Mouse (Mus musculus) thymus, postnatal 0 days (tissue): Measurements from ENCODE around the gene Mul1. TPM values are rescaled to one million over a fixed set of nuclear protein-coding genes. Genes with fewer than 3 reads are reported as not detected.
A peak's percentile ranks its signal among the peaks of the same experiment; 100 is the strongest.
"Not testable (repeated sequence)": the region's sequence is repeated elsewhere in the genome, so short reads cannot be mapped to it uniquely, and the experiment has no call there.

Experiments
- DNase-seq: peaks from one replicate; pipeline ENCODE4 v3.0.0-alpha.2; 2015; ENCODE audit warnings: low spot score
- polyA plus RNA-seq: library from polyadenylated mRNA; unstranded; fragments of >200 nt; fragmentation: Nextera tagmentation; extraction: Ambion mirVana; gene quantifications from 2 replicates; pipeline ENCODE4 v1.2.1, GENCODE M21; 2015

Gene Mul1
- polyA plus RNA-seq: 13.7 and 17.7 TPM in 2 replicates

DNA sequence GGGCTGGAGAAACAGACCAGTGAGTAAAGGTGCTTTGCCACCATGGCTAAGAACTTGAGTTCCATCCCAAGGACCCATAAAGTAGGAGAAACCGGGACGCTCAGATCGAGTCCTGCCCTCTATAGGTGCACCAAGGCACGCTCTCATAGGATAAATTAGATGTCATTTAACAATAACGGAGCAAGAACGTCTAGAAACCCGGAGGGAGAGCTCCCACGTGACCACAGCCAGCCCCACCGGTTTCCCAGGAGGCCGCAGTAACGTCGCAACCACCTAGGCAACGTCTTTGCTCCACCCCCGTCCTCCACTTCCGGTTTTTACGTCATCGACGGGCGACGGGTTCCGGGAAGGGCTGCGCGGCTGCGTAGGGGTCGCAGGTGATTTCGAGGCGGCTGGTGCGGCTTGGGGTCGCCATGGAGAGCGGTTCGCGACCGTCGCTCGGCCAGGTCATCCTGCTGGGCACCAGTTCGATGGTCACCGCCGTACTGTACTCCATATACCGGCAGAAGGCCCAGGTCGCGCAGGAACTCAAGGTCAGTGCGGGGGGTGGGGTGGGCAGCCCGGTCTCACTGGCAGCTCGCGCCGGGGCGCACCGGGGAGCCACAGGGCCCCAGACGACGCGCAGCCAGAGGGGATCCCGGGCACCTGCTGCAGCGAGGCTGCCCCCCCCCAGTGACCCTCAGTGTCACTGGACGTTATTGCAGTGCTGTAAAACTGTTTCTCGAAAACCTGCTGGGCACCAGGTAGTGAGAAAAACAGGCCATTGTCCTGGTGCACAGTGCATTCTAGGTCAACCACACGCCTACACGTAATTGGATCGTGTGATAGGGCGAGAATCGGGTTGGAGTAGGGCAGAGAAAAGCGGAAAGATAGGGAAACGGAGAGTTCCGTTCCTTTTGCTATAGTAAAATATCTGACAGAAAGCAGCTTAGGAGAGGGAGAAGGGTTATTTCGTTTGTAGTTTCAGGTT lies at the start of gene Mul1:
Mul1 (plus strand) TSS at position 325 of the 970 bp plus-strand sequence.
- DNase-seq: peak; percentile 96

DNA sequence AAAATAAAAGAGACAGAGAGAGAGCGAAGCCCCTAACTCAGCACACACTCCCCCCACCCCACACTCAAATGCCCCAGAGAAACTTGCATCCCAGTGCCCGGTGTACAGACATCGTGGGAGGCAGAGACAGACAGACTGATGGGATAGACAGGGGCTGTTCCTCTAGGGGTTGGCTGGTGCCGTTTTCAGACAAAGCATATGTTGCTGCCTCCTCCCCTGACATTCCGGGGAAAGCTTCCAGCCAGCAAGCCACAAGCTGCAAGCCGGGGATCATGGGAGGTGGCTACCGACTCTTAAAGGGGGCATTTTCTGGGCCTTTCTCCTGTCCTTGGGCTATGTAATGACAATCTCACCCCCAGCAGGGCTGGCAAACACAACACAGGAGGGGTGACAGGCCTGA lies 40.8 kb upstream of the Mul1 start:
- no peak for DNase-seq

DNA sequence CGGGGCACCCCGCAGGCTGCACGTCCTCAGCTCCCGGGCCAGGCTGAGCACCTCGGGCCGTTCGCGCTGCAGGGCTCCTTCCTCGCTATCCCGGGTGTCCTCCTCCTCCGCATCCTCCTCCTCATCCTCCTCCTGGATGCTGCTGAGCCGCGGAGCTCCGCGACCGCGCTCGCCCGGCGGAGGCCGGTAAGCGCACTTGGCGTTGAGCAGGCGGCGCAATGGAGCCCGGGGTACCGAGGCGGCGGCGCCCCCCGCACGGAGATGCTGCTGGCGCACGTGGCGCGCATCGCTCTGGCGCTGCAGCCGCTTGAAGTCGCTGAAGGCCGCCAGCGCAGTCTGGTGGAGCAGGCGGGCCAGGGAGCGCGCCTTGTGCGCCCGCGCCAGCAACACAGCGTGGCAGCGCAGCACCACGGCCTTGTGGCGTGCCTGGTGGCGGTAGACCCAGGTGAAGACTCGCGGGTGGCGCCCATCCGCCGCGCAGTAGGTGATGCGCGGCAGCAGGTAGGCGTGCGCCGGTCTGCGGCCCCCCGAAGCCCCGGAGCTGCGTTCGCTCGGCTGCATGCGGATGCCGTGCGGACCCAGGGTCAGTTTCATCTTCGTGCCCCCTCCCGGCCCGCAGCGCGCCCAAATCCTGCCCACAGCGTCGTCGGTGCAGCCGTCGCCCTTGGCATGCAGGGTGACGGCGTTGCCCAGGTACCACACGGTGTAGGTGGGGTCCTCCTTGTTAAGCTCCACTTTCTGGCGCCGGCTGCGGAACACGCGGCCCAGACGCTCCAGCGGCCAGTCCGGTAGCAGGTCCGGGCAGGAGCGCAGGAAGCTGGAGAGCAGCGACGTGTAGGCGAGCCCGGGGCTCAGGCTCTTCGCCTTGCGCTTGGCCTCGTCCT lies 39.1 kb upstream of the Mul1 start:
- DNase-seq: no peak

DNA sequence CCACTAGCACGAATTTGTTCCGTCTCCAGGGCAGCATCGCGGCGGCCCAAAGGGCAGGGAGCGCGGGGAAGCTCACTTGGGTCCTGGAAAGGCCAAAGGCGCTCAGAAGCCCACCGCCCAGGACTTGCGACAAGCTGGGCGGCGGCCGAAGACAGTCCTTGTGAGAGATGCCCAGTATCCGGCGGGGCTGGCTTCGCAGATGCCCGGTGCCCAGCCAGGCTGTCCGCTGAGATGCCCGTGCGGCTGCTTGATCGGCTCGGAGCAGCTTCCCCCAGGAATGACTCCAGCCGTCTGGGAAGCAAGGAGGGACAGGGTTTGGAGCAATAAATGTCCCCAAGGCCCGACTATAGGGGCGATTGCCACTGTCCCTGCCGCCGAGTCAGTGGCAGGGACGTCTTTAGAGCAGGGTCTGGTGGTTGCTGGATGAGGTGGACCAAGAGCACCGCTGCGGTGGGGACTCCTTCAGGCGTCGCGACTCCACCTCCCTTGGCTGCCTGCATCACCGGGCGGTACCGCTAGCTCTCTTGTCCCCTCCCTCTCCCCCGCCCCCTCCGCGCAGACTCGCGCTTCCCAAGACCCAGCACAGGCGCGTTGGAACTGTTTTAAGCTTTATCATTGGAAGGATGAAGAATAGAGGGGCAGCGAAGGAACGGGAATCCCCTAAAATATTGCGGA lies 38.4 kb upstream of the Mul1 start, which contains the start of gene Fam43b:
Fam43b (minus strand) TSS at position 558 of the 675 bp plus-strand sequence.
- no peak for DNase-seq

DNA sequence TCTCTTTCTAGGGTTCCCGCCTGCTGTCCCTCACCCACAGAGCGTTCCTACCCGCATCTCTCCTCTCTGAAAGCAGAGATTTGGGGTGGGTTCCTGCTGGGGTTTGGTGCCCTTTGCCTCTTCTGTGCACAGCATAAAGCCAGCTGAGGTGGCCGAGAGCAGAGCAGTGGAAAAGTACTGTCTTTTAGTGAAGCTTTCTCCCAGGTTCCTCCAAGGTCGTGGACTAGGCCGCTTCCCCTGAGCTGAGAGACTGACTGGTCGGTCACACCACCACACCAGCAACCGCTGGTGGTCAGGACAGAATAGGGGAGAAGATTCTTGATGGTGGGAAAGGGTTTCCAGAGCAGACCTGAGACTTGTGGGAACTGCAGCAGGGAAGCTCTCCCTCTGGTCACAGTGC lies 37.8 kb upstream of the Mul1 start:
- no peak for DNase-seq

DNA sequence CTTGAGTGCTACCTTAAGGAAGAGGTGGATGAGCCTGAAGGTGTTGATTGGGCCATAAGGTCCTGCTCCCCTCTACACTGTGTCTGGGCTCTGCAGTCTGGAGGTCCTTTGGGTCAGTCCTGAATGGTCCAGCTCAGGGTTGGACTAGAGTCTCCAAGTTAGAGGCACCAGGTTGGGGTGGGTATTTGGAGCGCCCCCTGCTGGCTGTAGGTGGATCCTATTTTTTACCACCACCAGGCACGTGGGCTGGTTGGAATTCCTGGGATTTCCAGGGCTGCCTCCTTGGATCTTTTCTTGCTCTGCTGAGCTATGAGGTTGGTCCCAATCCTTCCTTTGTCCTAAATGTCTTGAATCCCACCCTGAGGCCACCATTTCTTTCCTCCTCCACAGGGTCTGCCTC lies 29.7 kb upstream of the Mul1 start:
- DNase-seq: peak; percentile 11

DNA sequence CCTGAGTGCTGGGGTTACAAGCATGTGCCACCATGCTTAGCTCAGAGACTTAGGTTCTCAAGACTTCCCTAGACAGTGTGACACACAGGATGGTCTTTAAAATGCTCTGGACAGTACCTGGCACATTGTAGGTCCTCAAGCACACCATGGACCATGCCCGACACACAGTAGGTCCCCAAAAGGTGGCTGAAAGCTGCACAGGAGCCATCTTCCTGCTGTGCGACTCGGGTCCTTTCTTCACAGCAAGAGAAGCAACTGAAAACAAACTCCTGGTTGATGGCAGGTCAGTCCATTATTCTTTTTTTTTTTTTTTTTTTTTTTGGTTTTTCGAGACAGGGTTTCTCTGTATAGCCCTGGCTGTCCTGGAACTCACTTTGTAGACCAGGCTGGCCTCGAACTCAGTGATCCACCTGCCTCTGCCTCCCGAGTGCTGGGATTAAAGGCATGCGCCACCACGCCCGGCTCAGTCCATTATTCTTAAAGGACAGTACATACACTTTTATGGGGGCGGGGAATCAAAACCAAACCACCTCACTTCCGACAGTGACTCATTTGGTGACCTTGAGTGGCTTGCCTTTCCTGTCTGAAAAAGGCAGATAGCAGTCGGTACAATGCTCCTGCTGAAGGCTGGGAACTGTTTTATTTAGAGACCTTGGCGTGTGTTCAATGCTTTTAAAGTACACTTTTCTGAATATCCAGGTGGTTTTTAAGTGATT lies 26.8 kb upstream of the Mul1 start:
- DNase-seq: no peak

DNA sequence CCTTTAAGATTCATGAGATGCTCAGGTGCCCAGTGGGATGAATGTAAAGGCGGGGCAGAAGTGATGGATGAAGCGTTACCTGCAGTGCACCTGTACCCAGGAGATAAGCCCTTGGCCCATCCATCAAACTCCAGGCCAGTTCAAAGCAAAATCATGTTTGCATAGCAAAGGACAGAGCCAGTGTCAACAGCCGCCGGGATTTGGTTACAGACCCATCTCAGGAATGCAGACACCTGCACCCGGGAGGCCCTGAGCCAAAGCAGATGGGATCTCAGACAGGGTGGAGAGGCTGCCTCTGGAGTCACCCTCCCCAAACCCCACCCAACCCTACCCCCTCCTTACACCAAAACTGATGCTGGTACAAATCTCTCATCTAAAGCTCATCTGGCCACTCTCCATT lies 23.5 kb upstream of the Mul1 start:
- no peak for DNase-seq

DNA sequence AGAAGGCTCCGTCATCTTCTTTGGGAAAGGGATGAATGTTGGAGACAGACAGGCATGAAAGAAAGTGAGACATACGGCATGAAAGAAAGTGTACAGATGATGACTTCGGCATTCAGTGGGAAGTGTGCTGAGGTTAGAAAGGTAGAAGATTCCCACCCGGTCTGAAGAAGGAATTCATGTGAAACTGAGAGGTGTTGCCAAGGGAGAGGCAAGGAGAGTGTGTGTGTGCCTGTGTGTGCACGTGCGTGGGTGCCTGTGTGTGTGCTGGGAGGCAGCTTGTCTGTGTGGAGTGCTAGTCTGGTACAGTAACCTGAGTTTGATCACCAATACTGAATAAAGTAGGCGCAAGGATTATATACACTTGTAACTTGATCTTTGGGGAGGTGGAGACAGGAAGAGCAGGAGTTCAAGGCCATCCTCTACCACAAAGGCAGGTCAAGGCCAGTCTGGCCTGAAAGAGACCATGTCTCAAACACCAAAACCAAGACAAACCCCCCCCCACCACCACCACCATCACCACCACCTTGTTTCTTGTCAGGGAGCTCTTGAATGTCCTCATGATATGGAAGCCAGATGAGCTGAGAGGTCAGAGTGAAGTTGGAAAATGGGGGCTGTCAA lies 22.9 kb upstream of the Mul1 start:
- no peak for DNase-seq

DNA sequence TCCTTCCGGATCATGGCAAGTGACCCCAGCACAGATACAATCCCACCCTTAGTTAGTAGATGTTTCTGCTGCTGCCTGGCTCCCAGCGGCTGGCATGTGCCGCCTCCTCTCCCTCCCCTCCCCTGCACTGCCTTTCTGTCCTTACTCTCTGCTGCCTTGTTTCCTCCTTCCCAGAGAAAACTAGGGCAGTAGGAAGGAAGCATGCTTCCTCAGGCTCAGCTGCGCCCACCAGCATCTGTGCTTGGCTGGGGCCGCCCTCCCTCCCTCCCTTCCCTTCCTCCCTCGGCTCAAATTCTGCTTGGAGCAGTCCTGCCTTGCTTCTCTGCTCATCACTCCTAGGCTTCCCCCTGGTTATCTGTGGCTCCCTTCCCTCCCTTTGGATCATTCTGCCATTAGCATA lies 19.7 kb upstream of the Mul1 start:
- no peak for DNase-seq

DNA sequence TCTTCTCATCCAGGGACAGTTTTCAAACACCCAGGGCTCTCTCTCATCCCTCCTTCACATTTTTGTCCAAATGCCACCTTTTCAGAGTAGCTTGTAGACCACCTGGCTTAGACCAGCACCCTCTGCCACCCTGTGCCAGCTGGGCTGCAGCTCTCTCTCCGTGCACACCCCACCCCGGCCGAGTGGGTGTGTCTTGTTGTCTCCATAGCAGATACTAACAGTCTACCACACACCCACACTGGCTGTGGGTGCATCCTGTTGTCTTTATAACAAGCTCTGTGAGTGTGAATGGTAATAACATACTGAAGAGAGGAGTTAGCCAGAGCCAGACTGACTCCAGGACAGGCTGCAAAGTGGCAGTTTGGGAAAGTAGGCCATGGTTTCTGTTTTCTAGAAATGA lies 18.5 kb upstream of the Mul1 start:
- DNase-seq: no peak

DNA sequence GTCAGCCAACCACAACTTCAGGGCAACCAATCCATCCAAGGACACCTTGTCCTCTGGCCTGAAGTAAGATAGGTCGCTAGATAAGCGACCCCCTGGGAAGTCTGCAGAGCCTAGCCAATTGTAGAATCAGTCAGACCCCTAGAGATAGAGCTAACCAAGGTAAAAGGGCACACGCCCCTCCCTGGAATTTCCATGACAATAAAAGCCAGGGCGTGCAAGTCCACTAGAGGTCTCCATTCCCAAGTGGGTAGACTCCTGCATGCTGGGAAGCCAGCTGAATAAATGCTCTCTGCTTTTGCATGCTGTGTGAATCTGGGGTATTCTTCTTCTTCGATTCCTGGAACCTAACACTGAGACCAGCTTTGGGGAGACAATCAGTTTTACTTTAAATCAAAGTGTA lies 18.1 kb upstream of the Mul1 start:
- DNase-seq: no peak

DNA sequence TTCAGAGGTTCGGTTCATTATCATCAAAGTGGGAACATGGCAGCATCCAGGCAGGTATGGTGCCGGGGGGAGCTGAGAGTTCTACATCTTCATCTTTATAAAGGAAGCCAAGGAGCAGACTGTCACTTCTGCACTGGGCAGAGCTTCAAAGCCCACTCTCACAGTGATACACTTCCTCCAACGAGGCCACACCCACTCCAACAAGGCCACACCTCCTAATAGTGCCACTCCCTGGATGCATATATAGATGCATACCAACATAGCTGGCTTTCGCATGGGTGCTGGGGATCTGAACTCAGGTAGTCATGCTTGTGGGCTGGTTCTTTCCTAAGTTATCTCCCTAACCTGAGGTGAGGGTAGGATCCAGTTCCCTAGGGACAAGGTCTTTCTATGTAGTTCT lies 16.6 kb upstream of the Mul1 start:
- DNase-seq: no peak

DNA sequence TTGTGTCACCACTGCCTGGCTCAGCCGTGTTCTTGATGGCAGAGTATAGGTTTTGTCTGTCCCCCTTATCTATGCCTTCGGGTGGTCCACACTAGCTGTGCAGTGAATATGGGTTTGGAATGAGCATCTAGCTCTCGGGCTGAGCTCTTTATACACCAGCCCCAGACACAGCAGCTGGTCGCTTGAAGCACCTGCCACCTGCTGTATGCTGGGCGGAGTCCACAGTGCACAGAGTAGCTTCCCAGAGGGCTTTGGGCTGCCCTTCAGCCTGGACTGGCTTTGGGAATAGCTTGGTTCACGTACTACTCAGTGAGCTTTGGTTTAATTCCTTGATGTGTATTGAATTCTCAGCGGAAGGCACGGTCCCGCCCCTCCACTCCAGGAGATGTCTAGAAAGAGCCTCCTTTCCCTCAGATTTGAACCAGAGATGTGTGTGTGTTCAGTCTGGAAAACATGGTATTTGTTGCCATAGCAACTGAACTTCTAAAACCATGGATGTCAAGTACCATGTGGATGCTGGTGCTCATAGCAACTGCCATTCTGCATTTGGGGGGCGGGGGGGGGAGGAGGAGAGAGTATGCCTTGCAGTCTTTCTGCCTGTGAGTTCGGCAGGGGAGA lies 16.0 kb upstream of the Mul1 start:
- no peak for DNase-seq

DNA sequence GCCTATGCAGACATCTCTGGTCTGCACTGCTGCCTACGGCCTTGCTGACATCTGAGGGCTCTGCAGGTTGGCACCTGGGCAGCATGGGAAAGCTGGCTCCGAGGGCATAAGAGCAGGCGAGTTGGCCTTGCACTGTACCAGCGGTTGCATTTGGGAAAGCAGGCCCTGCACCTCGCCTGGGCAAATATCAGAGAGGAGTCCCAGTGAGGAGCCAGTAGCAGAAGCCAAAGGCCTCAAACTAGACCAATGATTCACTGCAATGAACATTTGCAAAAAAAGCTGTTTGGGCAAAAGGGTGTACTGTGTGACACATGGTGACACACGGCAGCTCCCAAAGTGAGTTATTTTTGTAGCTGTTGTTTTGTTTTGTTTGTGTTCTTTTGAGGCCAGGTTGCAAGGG lies 9.4 kb upstream of the Mul1 start:
- no peak for DNase-seq

DNA sequence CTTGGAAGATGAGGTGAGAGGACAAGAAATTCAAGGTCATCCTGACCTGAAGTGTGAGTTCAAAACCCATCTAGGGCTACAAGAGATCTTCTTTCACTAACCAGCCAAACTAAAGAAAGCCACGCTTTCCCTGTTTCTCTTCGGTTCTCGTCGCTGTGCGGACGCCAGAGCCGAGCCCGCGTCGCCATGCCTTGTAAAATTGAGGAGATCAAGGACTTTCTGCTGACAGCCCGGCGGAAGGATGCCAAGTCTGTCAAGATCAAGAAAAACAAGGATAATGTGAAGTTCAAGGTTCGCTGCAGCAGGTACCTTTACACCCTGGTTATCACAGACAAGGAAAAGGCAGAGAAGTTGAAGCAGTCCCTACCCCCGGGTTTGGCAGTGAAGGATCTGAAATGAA lies 8.9 kb upstream of the Mul1 start:
- DNase-seq: not testable (repeated sequence)

DNA sequence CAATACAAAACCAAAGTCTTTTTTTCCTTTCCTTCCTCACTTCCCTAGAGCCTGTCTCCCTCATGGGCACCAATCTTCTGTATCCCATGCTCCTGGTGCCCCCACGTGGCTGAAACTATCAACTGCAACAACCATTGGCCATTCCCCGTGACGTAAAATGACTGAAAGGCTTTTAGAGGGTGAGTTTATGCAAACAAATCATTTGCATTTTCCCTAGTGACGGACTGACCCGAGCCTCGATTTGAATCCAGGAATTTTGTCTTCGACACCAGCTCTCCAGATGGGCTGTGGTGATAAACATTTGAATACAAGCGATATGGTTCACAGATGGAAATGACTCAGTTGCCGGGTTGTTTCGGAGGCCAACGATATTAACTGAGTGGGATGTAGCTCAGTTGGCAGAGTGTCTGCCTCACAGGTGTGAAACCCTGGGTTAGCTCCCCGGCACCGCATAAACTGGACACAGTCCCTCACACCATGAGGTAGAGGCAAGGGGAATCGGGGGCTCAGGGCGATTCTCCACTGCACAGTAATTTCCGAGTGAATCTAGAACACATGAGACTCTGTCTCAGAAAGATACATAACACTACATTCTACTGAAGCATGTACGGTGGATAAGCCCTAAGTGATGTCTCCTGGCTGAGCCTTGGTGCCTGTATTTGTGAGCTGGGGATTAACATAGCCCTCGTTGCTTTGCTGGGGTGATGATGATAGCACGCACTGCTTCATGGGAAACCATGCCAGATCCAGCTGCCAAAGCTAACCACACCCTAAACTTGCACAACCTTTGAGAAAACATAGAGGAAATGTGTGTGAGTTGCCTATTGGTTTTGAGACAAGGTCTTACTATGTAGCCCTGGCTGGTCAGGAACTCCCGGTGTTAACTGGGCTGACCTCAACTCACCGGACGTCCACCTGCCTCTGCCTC lies 7.4 kb upstream of the Mul1 start:
- DNase-seq: peak; percentile 44

DNA sequence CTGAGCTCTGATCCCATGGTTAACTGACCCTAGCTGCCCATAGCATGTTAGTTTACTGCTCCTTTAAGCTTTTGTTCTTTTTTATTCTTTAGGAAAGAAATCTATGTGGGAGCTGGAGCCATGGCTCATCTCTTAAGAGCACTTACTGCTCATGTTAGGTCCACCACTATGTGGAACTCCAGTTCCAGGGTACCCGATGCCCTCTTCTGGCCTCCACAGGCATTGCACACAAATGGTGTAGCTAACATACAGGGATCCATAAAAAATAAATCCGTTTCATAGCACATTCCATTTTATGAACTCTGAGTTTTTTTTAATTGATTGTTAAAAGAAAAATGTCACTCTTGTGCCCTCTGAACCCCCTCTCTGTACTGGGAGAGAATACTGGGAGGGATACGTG lies 4.7 kb upstream of the Mul1 start:
- peak; percentile 19 for DNase-seq

DNA sequence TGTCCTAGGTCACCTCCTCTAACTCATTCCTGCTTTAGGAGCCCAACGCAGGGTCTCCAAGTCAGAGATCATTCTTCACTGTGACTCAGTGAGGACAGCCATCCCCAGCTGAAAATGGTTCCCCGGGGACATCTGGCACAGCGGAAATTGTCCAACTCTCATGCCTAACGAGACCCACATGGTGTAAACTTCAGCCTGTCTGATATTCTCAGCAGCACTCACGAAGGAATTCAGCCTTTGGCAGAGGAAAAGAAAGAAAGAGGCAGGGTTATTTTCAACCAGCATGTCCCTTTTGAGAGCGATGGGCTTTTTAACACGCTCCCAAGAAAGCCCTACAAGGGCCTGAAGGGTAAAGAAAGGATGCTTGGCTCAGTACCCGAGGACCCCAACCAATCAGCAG lies 3.1 kb upstream of the Mul1 start:
- DNase-seq: no peak
